Mouse (Mus musculus) midbrain, embryonic 15.5 days (tissue): ENCODE measurements at regions not wholly inside any gene's neighbourhood (a gene's known extent, or its start where the extent isn't known, plus 50 kb on each side); places are given as distances from the start of the nearest gene placed in this dataset.

ENCODE experiments used
- ATAC-seq: fragments of 200-750 bp; cut with Nextera tagmentation; replicated peaks from 2 replicates; pipeline ENCODE4 v1.8.0; 2017; ENCODE audit warnings: moderate TSS enrichment
- H3K27ac ChIP-seq: fragments of 300-500 bp; sonication (generic); 2 replicates; pipeline ENCODE4 v1.5.1; 2015; ENCODE audit warnings: mild to moderate bottlenecking, inconsistent platforms
- H3K27me3 ChIP-seq: fragments of 300-500 bp; sonication (generic); replicated peaks from 2 replicates; pipeline ENCODE4 v1.6.1; 2015; ENCODE audit warnings: inconsistent platforms
- H3K36me3 ChIP-seq: fragments of 300-500 bp; sonication (generic); replicated peaks from 2 replicates; pipeline ENCODE4 v1.6.1; 2015; ENCODE audit warnings: inconsistent platforms
- H3K4me1 ChIP-seq: fragments of 300-500 bp; sonication (generic); 2 replicates; pipeline ENCODE4 v1.6.1; 2015; ENCODE audit warnings: inconsistent platforms
- H3K4me2 ChIP-seq: fragments of 300-500 bp; sonication (generic); 2 replicates; pipeline ENCODE4 v1.6.1; 2015; ENCODE audit warnings: inconsistent platforms, mild to moderate bottlenecking, moderate library complexity
- H3K4me3 ChIP-seq: fragments of 300-500 bp; sonication (generic); 2 replicates; pipeline ENCODE4 v1.5.1; 2015; ENCODE audit warnings: mild to moderate bottlenecking, inconsistent platforms
- H3K9ac ChIP-seq: fragments of 300-500 bp; sonication (generic); 2 replicates; pipeline ENCODE4 v1.6.1; 2015; ENCODE audit warnings: mild to moderate bottlenecking, inconsistent platforms
- H3K9me3 ChIP-seq: fragments of 300-500 bp; sonication (generic); 2 replicates; pipeline ENCODE4 v1.6.1; 2016; ENCODE audit warnings: inconsistent platforms
- WGBS: fragments of 180-500 bp; shearing (Covaris S2); methylation state at CpG from one replicate; pipeline ENCODE4 v1.1.7; 2015; ENCODE audit warnings: mixed read lengths; 5-methylcytosine and 5-hydroxymethylcytosine counted together

- no peak for ATAC-seq
- Histone ChIP-seq H3K9me3 (no peaks in the 10 kb centered on the region), H3K27me3 (no peaks in the 10 kb centered on the region), H3K4me1 (no peaks in the 10 kb centered on the region), H3K36me3 (no peaks in the 10 kb centered on the region), H3K4me3 (no peak overlapping the region), H3K9ac (no peak overlapping the region), H3K27ac (no peak overlapping the region), H3K4me2 (no peak overlapping the region)
- WGBS = 78% methylated on average over 3 of the region's 3 CpGs
Measured at GRCm38 (mm10) chr16:95903383-95903913, 87.3 kb downstream of the Psmg1 start.

- Histone ChIP-seq H3K27me3 (no peaks in the 10 kb centered on the region), H3K4me2 (no peak overlapping the region), H3K9me3 (no peaks in the 10 kb centered on the region), H3K9ac (no peak overlapping the region), H3K27ac (no peak overlapping the region), H3K36me3 (no peaks in the 10 kb centered on the region), H3K4me3 (no peak overlapping the region), H3K4me1 (no peaks in the 10 kb centered on the region)
- WGBS = 97% methylated on average over 1 of the region's 1 CpGs
- ATAC-seq = no peak
Measured at GRCm38 (mm10) chr16:95902177-95902576, 88.6 kb downstream of the Psmg1 start.

- Histone ChIP-seq H3K4me2 (no peak overlapping the region), H3K4me3 (no peak overlapping the region), H3K27ac (no peak overlapping the region), H3K4me1 (no peaks in the 10 kb centered on the region), H3K27me3 (no peaks in the 10 kb centered on the region), H3K9me3 (no peaks in the 10 kb centered on the region), H3K9ac (no peak overlapping the region), H3K36me3 (no peaks in the 10 kb centered on the region)
- no peak for ATAC-seq
- WGBS = 79% methylated on average over 9 of the region's 9 CpGs
Measured at GRCm38 (mm10) chr16:95901388-95901787, 89.4 kb downstream of the Psmg1 start.

- H3K9me3 ChIP-seq = no peaks in the 10 kb centered on the region
- no peak for ATAC-seq
- H3K4me2 ChIP-seq = no peak overlapping the region
- H3K36me3 ChIP-seq = no peaks in the 10 kb centered on the region
- no peaks in the 10 kb centered on the region for H3K27me3 ChIP-seq
- no peak overlapping the region for H3K9ac ChIP-seq
- H3K4me3 ChIP-seq = no peak overlapping the region
- WGBS = 79% methylated on average over 9 of the region's 9 CpGs
- no peak overlapping the region for H3K27ac ChIP-seq
- H3K4me1 ChIP-seq = no peaks in the 10 kb centered on the region
Measured at GRCm38 (mm10) chr16:95900181-95900580, 90.6 kb downstream of the Psmg1 start.

- H3K4me1 ChIP-seq = no peaks in the 10 kb centered on the region
- H3K9me3 ChIP-seq = no peaks in the 10 kb centered on the region
- H3K27ac ChIP-seq = no peak overlapping the region
- WGBS = 80% methylated on average over 3 of the region's 3 CpGs
- no peaks in the 10 kb centered on the region for H3K36me3 ChIP-seq
- H3K4me3 ChIP-seq = no peak overlapping the region
- no peak overlapping the region for H3K4me2 ChIP-seq
- ATAC-seq = no peak
- no peaks in the 10 kb centered on the region for H3K27me3 ChIP-seq
- no peak overlapping the region for H3K9ac ChIP-seq
Measured at GRCm38 (mm10) chr16:95899672-95900071, 91.1 kb downstream of the Psmg1 start.

- Histone ChIP-seq H3K4me2 (no peak overlapping the region), H3K27me3 (no peaks in the 10 kb centered on the region), H3K9ac (no peak overlapping the region), H3K9me3 (no peaks in the 10 kb centered on the region), H3K4me1 (no peaks in the 10 kb centered on the region), H3K4me3 (no peak overlapping the region), H3K27ac (no peak overlapping the region), H3K36me3 (no peaks in the 10 kb centered on the region)
- no peak for ATAC-seq
- 93% methylated on average over 7 of the region's 7 CpGs for WGBS
Measured at GRCm38 (mm10) chr16:95897843-95898242, 92.9 kb downstream of the Psmg1 start.

- H3K9me3 ChIP-seq = no peaks in the 10 kb centered on the region
- H3K4me3 ChIP-seq = no peak overlapping the region
- no peak for ATAC-seq
- no peak overlapping the region for H3K9ac ChIP-seq
- WGBS = 71% methylated on average over 6 of the region's 6 CpGs
- H3K27me3 ChIP-seq = no peaks in the 10 kb centered on the region
- H3K27ac ChIP-seq = no peak overlapping the region
- no peaks in the 10 kb centered on the region for H3K36me3 ChIP-seq
- no peaks in the 10 kb centered on the region for H3K4me1 ChIP-seq
- H3K4me2 ChIP-seq = no peak overlapping the region
Measured at GRCm38 (mm10) chr16:95896126-95896525, 94.6 kb downstream of the Psmg1 start.

GRCm38 (mm10) chr16:95893534-95894290, 97.0 kb downstream of the Psmg1 start:
- Histone ChIP-seq H3K27ac (no peak overlapping the region), H3K4me3 (no peak overlapping the region), H3K27me3 (no peaks in the 10 kb centered on the region), H3K36me3 (no peaks in the 10 kb centered on the region), H3K4me1 (no peaks in the 10 kb centered on the region), H3K9me3 (no peaks in the 10 kb centered on the region), H3K9ac (no peak overlapping the region), H3K4me2 (no peak overlapping the region)
- WGBS = 86% methylated on average over 6 of the region's 6 CpGs
- ATAC-seq = no peak

- H3K27me3 ChIP-seq = no peaks in the 10 kb centered on the region
- H3K4me1 ChIP-seq = no peaks in the 10 kb centered on the region
- WGBS = 82% methylated on average over 3 of the region's 3 CpGs
- no peaks in the 10 kb centered on the region for H3K9me3 ChIP-seq
- H3K4me2 ChIP-seq = no peak overlapping the region
- no peak overlapping the region for H3K4me3 ChIP-seq
- no peak overlapping the region for H3K27ac ChIP-seq
- no peak overlapping the region for H3K9ac ChIP-seq
- no peaks in the 10 kb centered on the region for H3K36me3 ChIP-seq
- no peak for ATAC-seq
Measured at GRCm38 (mm10) chr16:95892356-95892755, 98.4 kb downstream of the Psmg1 start.

- Histone ChIP-seq H3K4me2 (no peak overlapping the region), H3K27ac (no peak overlapping the region), H3K9me3 (no peaks in the 10 kb centered on the region), H3K9ac (no peak overlapping the region), H3K36me3 (no peaks in the 10 kb centered on the region), H3K4me3 (no peak overlapping the region), H3K4me1 (no peaks in the 10 kb centered on the region), H3K27me3 (no peaks in the 10 kb centered on the region)
- ATAC-seq = no peak
- WGBS = 84% methylated on average over 1 of the region's 1 CpGs
Measured at GRCm38 (mm10) chr16:95886131-95886530, 104.6 kb downstream of the Psmg1 start.

GRCm38 (mm10) chr16:95873297-95873696, 117.5 kb downstream of the Psmg1 start:
- Histone ChIP-seq H3K4me3 (no peak overlapping the region), H3K4me1 (no peaks in the 10 kb centered on the region), H3K36me3 (no peaks in the 10 kb centered on the region), H3K27ac (no peak overlapping the region), H3K9ac (no peak overlapping the region), H3K9me3 (no peaks in the 10 kb centered on the region), H3K4me2 (no peak overlapping the region), H3K27me3 (no peaks in the 10 kb centered on the region)
- no peak for ATAC-seq
- WGBS = 93% methylated on average over 4 of the region's 4 CpGs

- Histone ChIP-seq H3K27me3 (no peaks in the 10 kb centered on the region), H3K27ac (no peak overlapping the region), H3K4me3 (no peak overlapping the region), H3K36me3 (no peaks in the 10 kb centered on the region), H3K9me3 (no peaks in the 10 kb centered on the region), H3K4me2 (no peak overlapping the region), H3K4me1 (no peaks in the 10 kb centered on the region), H3K9ac (no peak overlapping the region)
- ATAC-seq = no peak
- 77% methylated on average over 3 of the region's 3 CpGs for WGBS
Measured at GRCm38 (mm10) chr16:95872436-95872835, 118.3 kb downstream of the Psmg1 start.

GRCm38 (mm10) chr16:95870291-95870690, 120.5 kb downstream of the Psmg1 start:
- H3K4me3 ChIP-seq = no peak overlapping the region
- no peaks in the 10 kb centered on the region for H3K27me3 ChIP-seq
- H3K9ac ChIP-seq = no peak overlapping the region
- ATAC-seq = no peak
- no peak overlapping the region for H3K4me2 ChIP-seq
- H3K27ac ChIP-seq = no peak overlapping the region
- 85% methylated on average over 2 of the region's 2 CpGs for WGBS
- H3K36me3 ChIP-seq = no peaks in the 10 kb centered on the region
- no peaks in the 10 kb centered on the region for H3K4me1 ChIP-seq
- H3K9me3 ChIP-seq = no peaks in the 10 kb centered on the region
